Mouse (Mus musculus) gastrocnemius, adult 2 months (tissue): ENCODE results near the gene Pde4d. TPM values are rescaled to one million over a fixed set of nuclear protein-coding genes. Genes with fewer than 3 reads are reported as not detected.

ENCODE experiments used
- DNase-seq: peaks from one replicate; pipeline ENCODE4 v3.0.0; 2022
- H3K27ac ChIP-seq: fragments of 200-600 bp; 2 replicates; pipeline ENCODE4 v1.8.1; 2022; ENCODE audit warnings: mild to moderate bottlenecking
- H3K4me3 ChIP-seq: fragments of 200-600 bp; 2 replicates; pipeline ENCODE4 v1.8.1; 2022; ENCODE audit warnings: mild to moderate bottlenecking, moderate library complexity
- CTCF ChIP-seq: fragments of 200-600 bp; IDR thresholded peaks from 2 replicates; pipeline ENCODE4 v1.8.1; 2022; ENCODE audit warnings: antibody characterized with exemption, mild to moderate bottlenecking, moderate library complexity
- intact Hi-C: fragments of 180-260 bp; cut with DNase I; formaldehyde crosslinking; loops from one replicate; pipeline ENCODE4 v1.15.1; 2025
- total RNA-seq, 2 experiments: library from RNA; stranded (reverse); gene quantifications; 2 replicates each; pipeline ENCODE4 v1.2.3; 2021

Gene Pde4d
- total RNA-seq, 2 experiments from 2014 or later: 239 to 330 TPM

- intact Hi-C loops: no loop called here
- no peak overlapping the region for H3K4me3 ChIP-seq
- no peak for TF ChIP-seq CTCF
- no peak for DNase-seq
- H3K27ac ChIP-seq: no peak overlapping the region
Observed at GRCm38 (mm10) chr13:109074078-109074477, 624.3 kb downstream of the Pde4d start.

DNA sequence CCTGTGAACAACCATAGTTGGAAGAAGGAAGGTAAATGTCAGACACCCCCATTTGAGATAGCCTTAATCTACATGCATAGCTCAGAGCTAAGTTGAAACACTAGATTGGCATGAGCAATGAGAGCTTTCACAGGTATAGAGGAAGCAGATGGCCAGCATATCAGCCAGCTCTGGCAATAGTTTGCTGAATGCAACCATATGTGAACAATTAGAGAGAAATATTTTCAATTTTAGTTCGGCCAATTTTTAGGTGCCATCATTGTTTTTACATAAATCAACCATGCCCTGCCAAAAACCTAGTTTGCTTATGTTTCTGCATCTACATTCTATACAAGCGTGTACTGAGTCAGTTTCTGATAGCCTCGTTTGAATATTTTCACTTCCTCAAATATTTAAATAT is 642.9 kb downstream of the Pde4d start:
- TF ChIP-seq CTCF: no peak
- no peak for DNase-seq
- no peak overlapping the region for H3K27ac ChIP-seq
- intact Hi-C loops: no loop called here
- H3K4me3 ChIP-seq: no peak overlapping the region

DNA sequence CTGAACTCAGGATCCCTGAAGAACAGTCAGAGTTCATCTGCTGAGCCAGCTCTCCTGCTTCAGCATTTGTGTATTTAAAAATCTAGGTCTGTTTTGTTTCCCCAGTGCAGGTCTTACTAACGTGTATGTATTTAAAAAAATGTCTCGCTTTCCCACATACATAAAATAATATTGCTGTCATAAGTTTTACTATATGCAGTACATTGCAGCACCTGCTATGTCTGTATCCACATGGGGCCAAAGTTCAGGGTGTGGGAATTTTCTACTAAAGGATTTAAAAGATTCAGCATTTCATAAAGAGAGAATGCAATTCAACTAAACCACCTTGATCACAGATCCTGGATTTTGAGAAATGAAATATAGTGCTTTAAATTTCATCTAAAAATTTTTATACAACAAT is 646.9 kb downstream of the Pde4d start:
- DNase-seq: no peak
- no peak overlapping the region for H3K4me3 ChIP-seq
- H3K27ac ChIP-seq: no peak overlapping the region
- intact Hi-C loops: no loop called here
- no peak for TF ChIP-seq CTCF

DNA sequence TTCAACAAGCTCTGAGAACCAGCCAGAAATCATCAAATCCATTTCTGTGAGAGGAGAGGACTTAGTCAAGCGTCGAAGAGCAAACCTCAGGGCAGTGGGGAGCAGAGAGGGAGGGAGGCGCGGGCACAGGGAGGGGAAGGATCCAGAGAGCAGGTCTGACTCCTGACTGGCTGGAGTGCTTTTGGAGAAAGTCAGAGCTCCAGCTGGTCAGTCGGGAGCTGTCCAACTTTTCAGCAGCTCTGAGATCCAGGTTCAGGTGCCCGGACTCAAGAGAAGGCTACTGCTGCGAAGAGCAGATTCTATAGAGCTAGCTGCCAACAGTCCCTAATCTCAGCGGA is 666.2 kb downstream of the Pde4d start:
- peak overlapping the region; percentile 54 for H3K4me3 ChIP-seq
- TF ChIP-seq CTCF: no peak
- intact Hi-C loops: no loop called here
- no peak overlapping the region for H3K27ac ChIP-seq
- peak; percentile 21 for DNase-seq

GRCm38 (mm10) chr13:109116342-109117201 is 666.8 kb downstream of the Pde4d start:
- no peak overlapping the region for H3K27ac ChIP-seq
- peak overlapping the region; percentile 54 for H3K4me3 ChIP-seq
- intact Hi-C loops: no loop called here
- DNase-seq: peak; percentile 15
- TF ChIP-seq CTCF: no peak; the same call in 1 of the 2 replicates

GRCm38 (mm10) chr13:109117210-109117791 is 667.6 kb downstream of the Pde4d start:
- intact Hi-C loops: no loop called here
- Histone ChIP-seq H3K27ac (no peak overlapping the region), H3K4me3 (no peak overlapping the region)
- TF ChIP-seq CTCF: no peak
- DNase-seq: no peak

DNA sequence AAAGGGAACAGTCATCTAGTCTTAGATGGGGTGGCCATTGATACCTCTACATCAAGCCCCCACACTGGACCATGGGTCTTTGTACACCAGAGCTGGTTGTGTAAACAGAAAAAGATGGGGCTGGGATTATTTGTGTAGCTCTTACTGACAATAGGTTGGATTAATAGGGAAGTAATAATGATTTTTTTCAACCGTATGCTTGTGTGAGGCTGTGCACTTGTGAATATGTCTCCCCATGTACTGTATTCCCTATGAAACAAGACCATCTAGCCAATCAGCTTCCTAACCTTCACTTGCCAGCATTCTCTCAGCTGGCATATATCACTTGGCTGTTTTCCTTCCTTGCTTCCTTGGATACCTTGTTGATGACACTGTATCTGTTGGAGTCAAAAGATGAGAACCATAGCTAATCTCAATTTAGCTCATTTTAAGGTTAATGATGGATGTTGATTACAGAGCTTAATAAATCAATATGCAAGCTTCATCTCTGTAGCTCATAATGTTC is 668.6 kb downstream of the Pde4d start:
- TF ChIP-seq CTCF: no peak
- no peak for DNase-seq
- H3K4me3 ChIP-seq: no peak overlapping the region
- H3K27ac ChIP-seq: no peak overlapping the region
- intact Hi-C loops: no loop called here

DNA sequence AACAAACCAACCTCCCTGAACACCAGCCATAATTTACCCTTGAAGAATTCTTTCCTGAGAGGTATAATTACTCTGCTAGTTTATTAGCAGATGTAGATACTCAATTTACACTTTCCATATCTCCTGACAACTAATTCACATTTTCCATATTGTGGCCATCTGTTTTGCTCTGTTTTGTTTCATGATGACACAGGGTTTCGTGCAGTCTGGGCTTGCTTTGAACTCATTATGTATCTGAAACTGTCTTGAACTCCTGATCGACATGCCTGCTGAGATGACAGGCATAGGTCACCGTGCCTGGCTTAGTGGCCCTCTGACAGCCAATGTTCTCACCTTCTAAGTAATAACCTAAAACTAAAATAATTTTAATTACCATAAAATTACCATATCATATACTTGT is 672.1 kb downstream of the Pde4d start:
- H3K4me3 ChIP-seq: no peak overlapping the region
- TF ChIP-seq CTCF: no peak
- no peak overlapping the region for H3K27ac ChIP-seq
- intact Hi-C loops: no loop called here
- no peak for DNase-seq

GRCm38 (mm10) chr13:109136405-109136804 is 686.7 kb downstream of the Pde4d start:
- DNase-seq: no peak
- Histone ChIP-seq H3K4me3 (no peak overlapping the region), H3K27ac (no peak overlapping the region)
- TF ChIP-seq CTCF: no peak
- intact Hi-C loops: no loop called here

- no peak for TF ChIP-seq CTCF
- no peak overlapping the region for H3K4me3 ChIP-seq
- intact Hi-C loops: no loop called here
- DNase-seq: no peak
- no peak overlapping the region for H3K27ac ChIP-seq
Observed at GRCm38 (mm10) chr13:109158703-109159102, 709.0 kb downstream of the Pde4d start.

DNA sequence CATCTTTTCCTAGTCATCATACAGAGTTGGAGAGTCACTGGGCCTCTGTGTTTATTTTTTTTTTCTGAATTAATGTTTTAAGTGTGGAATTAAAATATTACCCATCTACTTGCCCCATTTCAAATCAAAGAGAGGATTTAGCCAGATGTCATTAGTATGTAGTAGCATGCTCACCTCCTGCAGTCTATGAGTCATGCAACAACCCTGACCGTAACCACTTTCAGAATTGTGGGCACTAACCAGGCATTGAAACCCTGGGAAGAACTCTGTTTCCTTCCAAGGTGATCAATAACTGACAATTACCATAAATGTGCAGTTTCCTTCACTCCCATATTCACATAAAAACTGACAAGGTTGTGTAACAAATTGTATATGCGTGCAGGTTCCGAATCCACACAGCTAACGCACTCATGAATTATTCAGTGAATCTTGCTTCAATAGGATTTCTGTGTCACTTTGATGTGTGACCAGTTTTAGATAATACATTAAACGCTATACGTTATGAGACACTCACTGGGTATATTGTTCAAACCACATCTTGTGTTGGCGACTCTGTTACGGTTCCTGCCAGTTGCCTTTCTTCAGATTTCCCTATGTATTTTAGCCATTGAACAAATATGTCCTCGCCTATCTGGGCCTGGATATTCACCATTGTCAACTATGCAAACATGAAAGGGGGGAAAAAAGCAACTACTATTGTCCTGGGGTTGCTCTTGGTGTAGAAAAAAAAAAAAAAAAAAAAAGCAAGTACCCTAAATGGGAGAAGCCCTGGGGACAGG is 719.0 kb downstream of the Pde4d start:
- intact Hi-C loops: no loop called here
- DNase-seq: no peak
- TF ChIP-seq CTCF: no peak
- Histone ChIP-seq H3K4me3 (no peak overlapping the region), H3K27ac (no peak overlapping the region)

DNA sequence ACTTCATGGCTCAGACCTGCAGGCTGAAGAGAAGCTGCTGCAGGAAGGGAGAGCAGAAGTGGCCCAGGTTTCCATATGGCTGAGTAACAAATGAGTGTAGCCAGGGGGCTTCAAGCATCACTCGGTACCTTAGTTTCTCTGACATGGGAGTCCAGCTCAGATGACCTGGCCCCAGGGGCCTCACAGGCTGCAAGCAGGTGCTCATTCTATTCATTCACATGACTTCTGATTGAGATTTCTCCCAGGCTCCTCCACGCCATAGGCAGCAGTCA is 719.5 kb downstream of the Pde4d start:
- TF ChIP-seq CTCF: no peak
- no peak for DNase-seq
- Histone ChIP-seq H3K4me3 (no peak overlapping the region), H3K27ac (no peak overlapping the region)
- intact Hi-C loops: no loop called here

DNA sequence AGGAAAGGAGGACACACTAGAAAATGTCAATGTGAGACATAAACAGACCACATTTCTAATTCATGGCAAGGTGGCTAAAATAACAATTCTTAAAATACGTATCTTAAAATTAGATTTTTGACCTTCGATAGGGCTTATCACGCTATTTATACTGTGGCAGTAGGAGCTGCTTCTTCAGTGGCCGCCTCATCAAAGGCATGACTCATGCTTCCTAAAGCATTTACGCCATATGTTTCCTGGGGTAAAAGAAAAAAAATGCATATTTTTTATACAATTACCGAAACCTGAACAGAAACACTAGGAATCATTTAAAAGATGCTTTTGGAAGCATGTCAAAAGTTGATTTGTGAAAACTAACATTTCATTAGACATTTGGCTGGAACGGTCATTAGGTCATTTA is 721.9 kb downstream of the Pde4d start:
- Histone ChIP-seq H3K4me3 (no peak overlapping the region), H3K27ac (no peak overlapping the region)
- intact Hi-C loops: no loop called here
- DNase-seq: no peak
- TF ChIP-seq CTCF: no peak
